Mouse (Mus musculus) layer of hippocampus, adult 6 months (tissue): ENCODE measurements around the gene Ly6g6f. TPM values are rescaled to one million over a fixed set of nuclear protein-coding genes. Genes with fewer than 3 reads are reported as not detected.

ENCODE experiments used
- long read RNA-seq, 2 experiments: library from polyadenylated mRNA; unstranded; transcript quantifications; one replicate each; pipeline ENCODE4 v2.0.0; 2019 to 2020
- polyA plus RNA-seq: library from polyadenylated mRNA; unstranded; fragments of <200 nt; fragmentation: Nextera tagmentation; gene quantifications from 2 replicates; pipeline ENCODE4 v1.2.3, GENCODE M21; 2021

Gene Ly6g6f
- 1.2 and 2.1 TPM in 2 replicates for polyA plus RNA-seq
- long read RNA-seq, experiment 1, partial matches to known transcripts, result 3 of 3 reads
- long read RNA-seq, experiment 1, other reads (novel, unspliced or antisense), result 0 of 3 reads
- long read RNA-seq, experiment 2, result 0 reads

GRCm38 (mm10) chr17:35085208-35085865, at the start of gene Ly6g6f:
TSS of gene Ly6g6f (minus strand) at chr17:35085610.

GRCm38 (mm10) chr17:35134801-35135590, 49.6 kb upstream of the Ly6g6f start, which contains the start of gene Bag6:
TSS of gene Bag6 (plus strand) at chr17:35135178.

GRCm38 (mm10) chr17:35131500-35132173, 46.2 kb upstream of the Ly6g6f start, which contains the start of gene Apom:
TSS of gene Apom (minus strand) at chr17:35132050.

GRCm38 (mm10) chr17:35126206-35126611, 40.8 kb upstream of the Ly6g6f start, which contains the start of gene D17H6S53E:
TSS of gene D17H6S53E (plus strand) at chr17:35126373.

GRCm38 (mm10) chr17:35121871-35122303, 36.5 kb upstream of the Ly6g6f start, which contains the start of gene Csnk2b:
TSS of gene Csnk2b (minus strand) at chr17:35122053.

GRCm38 (mm10) chr17:35121143-35121799, 35.9 kb upstream of the Ly6g6f start, which contains the start of gene Gpank1:
TSS of gene Gpank1 (plus strand) at chr17:35121455.

GRCm38 (mm10) chr17:35115046-35116019, 29.9 kb upstream of the Ly6g6f start, which contains the start of gene Ly6g5b:
TSS of gene Ly6g5b (minus strand) at chr17:35115428.

GRCm38 (mm10) chr17:35108097-35108496, 22.7 kb upstream of the Ly6g6f start, which contains the start of gene Ly6g5c:
TSS of gene Ly6g5c (plus strand) at chr17:35108279.

GRCm38 (mm10) chr17:35088825-35089644, 3.6 kb upstream of the Ly6g6f start, which contains the start of gene Abhd16a:
TSS of gene Abhd16a (plus strand) at chr17:35089263.

GRCm38 (mm10) chr17:35077786-35078233, 7.6 kb downstream of the Ly6g6f start, which contains the start of gene Ly6g6d:
TSS of gene Ly6g6d (minus strand) at chr17:35078065.

GRCm38 (mm10) chr17:35076507-35077176, 8.8 kb downstream of the Ly6g6f start, which contains the start of gene Ly6g6e:
TSS of gene Ly6g6e (plus strand) at chr17:35076902.

GRCm38 (mm10) chr17:35066084-35066483, 19.3 kb downstream of the Ly6g6f start, which contains the start of gene Mpig6b:
TSS of gene Mpig6b (minus strand) at chr17:35066184.

GRCm38 (mm10) chr17:35064951-35065947, 20.2 kb downstream of the Ly6g6f start, which contains the start of gene Ly6g6c:
TSS of gene Ly6g6c (plus strand) at chr17:35065388.

GRCm38 (mm10) chr17:35058911-35059892, 26.2 kb downstream of the Ly6g6f start, which contains the start of gene Ddah2:
TSS of gene Ddah2 (plus strand) at chr17:35059035.

GRCm38 (mm10) chr17:35049561-35050016, 35.8 kb downstream of the Ly6g6f start, which contains the start of gene Clic1:
TSS of gene Clic1 (plus strand) at chr17:35049966.

